Mouse (Mus musculus) subcutaneous adipose tissue, adult 2 months (tissue): ENCODE data around the gene Sptbn4. TPM values are rescaled to one million over a fixed set of nuclear protein-coding genes. Genes with fewer than 3 reads are reported as not detected.

Source experiments
- polyA plus RNA-seq: library from polyadenylated mRNA; depleted of rRNA; stranded (reverse); fragments of >200 nt; gene quantifications from 2 replicates; pipeline ENCODE4 v1.2.3, GENCODE M21; 2012; ENCODE audit warnings: low replicate concordance; rRNA removed

Sptbn4 gene
- 0.20 and 1.8 TPM in 2 replicates for polyA plus RNA-seq

GRCm38 (mm10) chr7:27447419-27448286 lies at the start of gene Sptbn4, which contains the start of gene Blvrb:
Gene Sptbn4, minus strand, starts transcription at chr7:27447686.
Gene Blvrb, plus strand, starts transcription at chr7:27447978.

GRCm38 (mm10) chr7:27486770-27487697 lies 39.5 kb upstream of the Sptbn4 start, which contains the start of gene Sertad1:
Gene Sertad1, plus strand, starts transcription at chr7:27486910.

GRCm38 (mm10) chr7:27473156-27473834 lies 25.8 kb upstream of the Sptbn4 start, which contains the start of gene Sertad3:
Gene Sertad3, plus strand, starts transcription at chr7:27473768.

GRCm38 (mm10) chr7:27356861-27357594 lies 90.5 kb downstream of the Sptbn4 start, which contains the start of gene Gm20479:
Gene Gm20479, minus strand, starts transcription at chr7:27357419.

GRCm38 (mm10) chr7:27355745-27356240 lies 91.7 kb downstream of the Sptbn4 start, which contains the start of gene Shkbp1:
Gene Shkbp1, minus strand, starts transcription at chr7:27356019.

GRCm38 (mm10) chr7:27337175-27337853 lies 110.2 kb downstream of the Sptbn4 start, which contains the start of gene Ltbp4:
Gene Ltbp4, minus strand, starts transcription at chr7:27337692.

Other genes with a start within 250 kb of the Sptbn4 start
- 7.3 and 14.0 TPM in 2 replicates for gene Itpkc, start 219.0 kb downstream of the Sptbn4 start, polyA plus RNA-seq
- gene Coq8b, start 214.7 kb downstream of the Sptbn4 start, polyA plus RNA-seq: 50.2 and 54.2 TPM in 2 replicates
- gene Numbl, start 189.3 kb downstream of the Sptbn4 start, polyA plus RNA-seq: 30.1 and 76.4 TPM in 2 replicates
- gene Ltbp4, start 110.0 kb downstream of the Sptbn4 start, polyA plus RNA-seq: 418 and 455 TPM in 2 replicates
- gene Shkbp1, start 91.7 kb downstream of the Sptbn4 start, polyA plus RNA-seq: 52.2 and 84.5 TPM in 2 replicates
- gene Gm20479, start 90.3 kb downstream of the Sptbn4 start, polyA plus RNA-seq: 3.5 TPM in 1 of 2 replicates, not detected in the other
- 102 and 175 TPM in 2 replicates for gene Blvrb, start 292 bp upstream of the Sptbn4 start, polyA plus RNA-seq
- 13.2 and 20.4 TPM in 2 replicates for gene Sertad3, start 26.1 kb upstream of the Sptbn4 start, polyA plus RNA-seq
- 20.8 and 33.0 TPM in 2 replicates for gene Sertad1, start 39.2 kb upstream of the Sptbn4 start, polyA plus RNA-seq
- gene Prx, start 51.6 kb upstream of the Sptbn4 start, polyA plus RNA-seq: 1.5 and 2.9 TPM in 2 replicates
- 0.66 and 1.7 TPM in 2 replicates for gene Hipk4, start 75.6 kb upstream of the Sptbn4 start, polyA plus RNA-seq
- gene Pld3, start 105.5 kb upstream of the Sptbn4 start, polyA plus RNA-seq: 117 and 156 TPM in 2 replicates
- 17.1 and 28.1 TPM in 2 replicates for gene 2310022A10Rik, start 105.5 kb upstream of the Sptbn4 start, polyA plus RNA-seq
- 195 and 320 TPM in 2 replicates for gene Akt2, start 143.9 kb upstream of the Sptbn4 start, polyA plus RNA-seq
- not detected in 2 replicates for gene Ttc9b, start 206.2 kb upstream of the Sptbn4 start, polyA plus RNA-seq
- gene Map3k10, start 226.9 kb upstream of the Sptbn4 start, polyA plus RNA-seq: 25.4 and 35.7 TPM in 2 replicates
- gene Zfp607b, start 241.7 kb upstream of the Sptbn4 start, polyA plus RNA-seq: 0.40 and 0.42 TPM in 2 replicates